Mouse (Mus musculus) C2C12 (cell line): ENCODE measurements around the gene Slc25a17.

Experiments used
- CTCF ChIP-seq: IDR thresholded peaks from one replicate; pipeline ENCODE4 v1.5.1; 2011; ENCODE audit not compliant: control insufficient read depth, insufficient read depth, insufficient read length
- MYOD1 ChIP-seq: IDR thresholded peaks from one replicate; pipeline ENCODE4 v1.6.1; 2011; ENCODE audit warnings: low read depth; ENCODE audit not compliant: control insufficient read depth, insufficient read length

DNA sequence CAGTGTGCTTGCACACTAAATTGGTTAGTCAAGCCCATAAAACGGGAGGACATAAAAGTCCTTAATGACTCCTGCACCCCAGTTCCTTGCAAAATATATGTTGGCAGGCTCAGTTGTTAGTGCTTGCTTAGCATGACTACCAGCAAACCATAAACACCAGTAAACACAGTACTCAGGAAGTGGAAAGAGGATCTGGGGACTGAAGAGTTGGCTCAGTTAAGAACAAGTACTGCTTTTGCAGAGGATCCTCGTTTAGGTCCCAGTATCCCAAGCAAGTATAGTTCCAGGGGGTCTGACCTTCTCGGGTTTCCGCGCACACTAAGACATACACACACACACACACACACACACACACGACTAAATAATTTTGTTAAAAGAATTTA is 401 bp upstream of the Slc25a17 start:
- TF ChIP-seq CTCF (no peak), MYOD1 (no peak)
